In genomic region chr4:138068598-138068997, GRCm38 (mm10) we compare ENCODE assay signal across 8 mouse cellular contexts.
A peak's percentile ranks its signal among the peaks of the same experiment; 100 is the strongest.
DNase-seq lines count a peak whose midpoint lies in the region; ATAC-seq lines count a peak whose summit lies in the region.

No protein-coding gene starts in this region.

- no peak overlapping the region; the same call in 1 of the 2 replicates for H3K9ac ChIP-seq in forebrain, embryonic 12.5 days
- H3K9ac ChIP-seq in forebrain, embryonic 11.5 days (ENCODE audit: low read length): no peak overlapping the region

- no peak overlapping the region for H3K4me3 ChIP-seq in forebrain, embryonic 12.5 days (replicated peaks)
- no peak overlapping the region for H3K4me3 ChIP-seq in forebrain, embryonic 11.5 days (ENCODE audit: low read depth, low read length)

- intact Hi-C loops in heart, postnatal 36 days (cut with DNase I): no loop called here

- H3K27me3 ChIP-seq in forebrain, embryonic 12.5 days: no peaks in the 10 kb centered on the region
- no peaks in the 10 kb centered on the region for H3K27me3 ChIP-seq in forebrain, embryonic 11.5 days (ENCODE audit: control insufficient read depth, insufficient read depth, low read length)

- WGBS in forebrain, embryonic 12.5 days: 85% methylated on average over 2 of the region's 2 CpGs
- WGBS in forebrain, embryonic 11.5 days: 92% methylated on average over 2 of the region's 2 CpGs

- H3K36me3 ChIP-seq in forebrain, embryonic 12.5 days (replicated peaks): peaks cover 41% of the 10 kb centered on the region
- H3K36me3 ChIP-seq in forebrain, embryonic 11.5 days (ENCODE audit: control insufficient read depth, insufficient read depth, low read length): no peaks in the 10 kb centered on the region

- peaks cover 12% of the 10 kb centered on the region; the same call in 1 of the 2 replicates for H3K4me1 ChIP-seq in forebrain, embryonic 12.5 days
- H3K4me1 ChIP-seq in forebrain, embryonic 11.5 days (replicated peaks; ENCODE audit: control insufficient read depth, insufficient read depth, low read length): no peaks in the 10 kb centered on the region

- H3K9me3 ChIP-seq in forebrain, embryonic 12.5 days: no peaks in the 10 kb centered on the region
- H3K9me3 ChIP-seq in forebrain, embryonic 11.5 days (ENCODE audit: control insufficient read depth, low read length): no peaks in the 10 kb centered on the region

- H3K27ac ChIP-seq in forebrain, embryonic 12.5 days: peak overlapping the region; percentile 54; the same call in 1 of the 2 replicates
- no peak overlapping the region for H3K27ac ChIP-seq in forebrain, embryonic 11.5 days (ENCODE audit: low read depth, low read length)

- no peak for ATAC-seq in forebrain, embryonic 12.5 days (ENCODE audit: low FRiP score)
- no peak for ATAC-seq in forebrain, embryonic 11.5 days (replicated peaks; ENCODE audit: low FRiP score)

- no peak overlapping the region for H3K4me2 ChIP-seq in forebrain, embryonic 12.5 days
- H3K4me2 ChIP-seq in forebrain, embryonic 11.5 days (ENCODE audit: low read depth, low read length, severe bottlenecking): no peak overlapping the region

- no peak for DNase-seq in forebrain, embryonic 11.5 days (ENCODE audit: low spot score)
- peak; percentile 46 for DNase-seq in 3T3-L1 (ENCODE audit: low read depth, low spot score)
- DNase-seq in cerebellum, adult 18-20 months: peak; percentile 90 to 91
- peak; percentile 28 to 46 for DNase-seq in heart, postnatal 36 days
- peak; percentile 36 for DNase-seq in lung, postnatal 10 days
- DNase-seq in thymus, postnatal 10 days (ENCODE audit: low spot score in 2 of 2): no peak
- no peak for DNase-seq in thymus, postnatal 36 days

Comparison
In these comparisons a context has a peak if more than half of its experiments do, and no peak if none do; other contexts are left out.
1. DNase-seq: peak in 3T3-L1 (single experiment), cerebellum, adult 18-20 months (2 of 2), heart, postnatal 36 days (2 of 2) and lung, postnatal 10 days (single experiment); none in forebrain, embryonic 11.5 days (single experiment), thymus, postnatal 10 days (0 of 2) and thymus, postnatal 36 days (0 of 2).